Mouse (Mus musculus): ENCODE measurements around the gene Card14. TPM values are rescaled to one million over a fixed set of nuclear protein-coding genes. Genes with fewer than 3 reads are reported as not detected.

Gene Card14
- polyA plus RNA-seq, 1 experiment from 2014 or later: 0.06 TPM

DNA sequence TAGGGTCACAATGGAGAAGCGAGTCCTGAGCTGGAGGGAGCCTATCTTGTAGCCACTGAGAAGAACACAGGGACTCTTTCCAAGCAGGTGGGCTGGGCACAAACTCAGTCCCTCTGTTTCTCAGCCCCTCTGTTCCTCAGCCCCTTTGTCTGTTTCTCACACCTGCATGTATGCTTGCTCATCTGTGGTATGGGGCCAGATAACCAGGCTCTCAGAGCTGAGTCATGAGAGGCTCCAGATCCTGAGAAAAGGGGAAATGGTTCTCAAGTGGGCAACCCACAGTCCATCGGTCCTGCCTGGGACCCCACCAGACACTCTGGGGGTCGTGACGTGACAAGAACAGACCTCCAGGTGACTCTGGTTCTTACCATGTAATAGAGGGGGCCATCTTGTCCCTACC lies 39.6 kb downstream of the Card14 start:
- H3K36me3 ChIP-seq (ENCODE audit: insufficient read depth, low read length): no peaks in the 10 kb centered on the region
- ATAC-seq: no peak
- no peaks in the 10 kb centered on the region for H3K4me1 ChIP-seq (ENCODE audit: insufficient read depth, low read depth, low read length)
- WGBS: 87% methylated on average over 4 of the region's 4 CpGs
- no peak overlapping the region for H3K9ac ChIP-seq (replicated peaks; ENCODE audit: low read depth)
- H3K9me3 ChIP-seq (ENCODE audit: low read length): no peaks in the 10 kb centered on the region
- H3K27ac ChIP-seq (ENCODE audit: low read length): no peak overlapping the region
- no peak overlapping the region for H3K4me2 ChIP-seq (replicated peaks; ENCODE audit: low read depth, low read length)
- H3K27me3 ChIP-seq (replicated peaks; ENCODE audit: insufficient read depth, low read length): no peaks in the 10 kb centered on the region
- H3K4me3 ChIP-seq (ENCODE audit: low read depth, low read length): no peak overlapping the region
- no peak for DNase-seq (ENCODE audit: low spot score)
- TF ChIP-seq CTCF (IDR thresholded peaks at IDR 0.05) (no peak), EP300 (IDR thresholded peaks at IDR 0.05) (no peak)

DNA sequence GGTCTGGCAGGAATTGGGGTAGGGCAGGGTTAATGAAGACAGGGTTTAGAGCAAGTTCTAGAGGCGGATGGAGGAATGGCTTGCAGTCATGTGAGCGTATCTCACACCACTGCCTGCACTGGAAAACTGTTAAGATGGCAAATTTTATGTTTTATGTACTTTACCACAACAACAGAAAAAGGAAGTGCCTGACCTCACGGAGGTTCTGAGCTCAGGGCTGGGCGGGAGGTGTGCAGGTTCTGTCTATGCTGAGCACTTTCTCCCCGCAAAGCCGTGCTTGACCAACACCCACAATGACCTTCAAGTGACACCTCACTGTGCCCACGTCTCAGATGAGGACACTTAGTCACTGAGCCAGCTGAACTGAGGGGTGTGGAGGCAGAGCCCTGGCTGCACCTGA lies 44.5 kb downstream of the Card14 start:
- H3K4me3 ChIP-seq (ENCODE audit: low read depth, low read length): no peak overlapping the region
- H3K27ac ChIP-seq (ENCODE audit: low read length): no peak overlapping the region
- no peak overlapping the region for H3K4me2 ChIP-seq (replicated peaks; ENCODE audit: low read depth, low read length)
- no peaks in the 10 kb centered on the region for H3K9me3 ChIP-seq (ENCODE audit: low read length)
- H3K27me3 ChIP-seq (replicated peaks; ENCODE audit: insufficient read depth, low read length): no peaks in the 10 kb centered on the region
- no peak for ATAC-seq
- no peak for TF ChIP-seq CTCF (IDR thresholded peaks at IDR 0.05)
- TF ChIP-seq EP300 (IDR thresholded peaks at IDR 0.05): no peak
- H3K36me3 ChIP-seq (ENCODE audit: insufficient read depth, low read length): no peaks in the 10 kb centered on the region
- 62% methylated on average over 7 of the region's 7 CpGs for WGBS
- no peak overlapping the region for H3K9ac ChIP-seq (replicated peaks; ENCODE audit: low read depth)
- peaks cover 7% of the 10 kb centered on the region; the same call in 1 of the 2 replicates for H3K4me1 ChIP-seq (ENCODE audit: insufficient read depth, low read depth, low read length)
- no peak for DNase-seq (ENCODE audit: low spot score)

DNA sequence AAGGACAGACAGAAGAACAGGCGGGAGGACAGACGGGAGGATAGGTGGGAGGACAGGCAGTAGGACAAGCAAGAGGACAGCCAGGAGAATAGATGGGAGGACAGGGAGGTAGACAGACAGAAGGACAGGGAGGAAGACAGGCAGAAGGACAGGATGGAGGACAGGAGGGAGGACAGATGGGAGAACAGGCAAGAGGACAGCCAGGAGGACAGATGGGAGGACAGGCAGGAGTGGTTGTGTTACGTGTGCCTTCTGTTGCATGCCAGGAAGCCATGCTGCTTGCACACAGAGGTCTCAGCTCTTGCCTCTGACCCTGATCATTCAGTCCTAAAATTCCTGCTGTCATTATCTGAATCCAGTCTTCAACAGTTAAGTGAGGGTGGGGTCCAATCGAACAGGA lies 46.4 kb downstream of the Card14 start:
- H3K36me3 ChIP-seq (ENCODE audit: insufficient read depth, low read length): no peaks in the 10 kb centered on the region
- peaks cover 7% of the 10 kb centered on the region; the same call in 1 of the 2 replicates for H3K4me1 ChIP-seq (ENCODE audit: insufficient read depth, low read depth, low read length)
- DNase-seq (ENCODE audit: low spot score): no peak
- no peak overlapping the region for H3K27ac ChIP-seq (ENCODE audit: low read length)
- H3K9ac ChIP-seq (replicated peaks; ENCODE audit: low read depth): no peak overlapping the region
- no peaks in the 10 kb centered on the region for H3K27me3 ChIP-seq (replicated peaks; ENCODE audit: insufficient read depth, low read length)
- ATAC-seq: no peak
- WGBS: 78% methylated on average over 4 of the region's 4 CpGs
- TF ChIP-seq CTCF (IDR thresholded peaks at IDR 0.05): no peak
- TF ChIP-seq EP300 (IDR thresholded peaks at IDR 0.05): no peak
- H3K4me2 ChIP-seq (replicated peaks; ENCODE audit: low read depth, low read length): no peak overlapping the region
- no peak overlapping the region for H3K4me3 ChIP-seq (ENCODE audit: low read depth, low read length)
- no peaks in the 10 kb centered on the region for H3K9me3 ChIP-seq (ENCODE audit: low read length)

DNA sequence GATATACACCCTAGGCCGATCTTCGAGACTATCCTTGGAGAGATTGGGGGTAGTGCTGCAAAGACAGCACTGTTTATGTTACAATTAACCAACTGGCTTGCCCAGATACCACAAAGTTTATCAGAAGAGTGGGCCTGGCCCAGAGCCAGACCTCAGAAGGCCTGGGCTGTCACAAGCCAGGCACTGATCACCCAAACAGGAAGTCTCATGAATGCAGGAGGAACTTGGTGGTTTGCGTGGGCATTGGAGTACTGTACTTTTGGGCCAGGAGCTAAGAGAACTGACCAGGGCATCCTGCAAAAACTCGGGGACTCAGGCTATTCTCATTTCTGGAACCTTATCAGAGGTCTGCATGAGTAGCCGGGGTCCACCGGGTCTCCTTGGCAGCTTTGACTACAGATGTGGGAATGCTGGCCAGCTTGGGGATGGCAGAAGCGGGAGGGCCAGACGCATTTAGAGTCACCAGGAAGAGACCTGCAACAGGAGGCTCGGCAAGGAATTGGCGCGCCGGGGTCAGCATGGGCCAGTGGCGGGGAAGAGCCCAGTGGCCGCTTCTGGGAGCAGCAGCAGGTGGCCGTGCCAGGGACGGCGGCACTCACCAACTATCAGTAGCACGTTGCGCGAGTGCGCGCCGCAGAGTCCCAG lies 47.4 kb downstream of the Card14 start:
- peak overlapping the region; percentile 66 for H3K9ac ChIP-seq (replicated peaks; ENCODE audit: low read depth)
- no peaks in the 10 kb centered on the region for H3K36me3 ChIP-seq (ENCODE audit: insufficient read depth, low read length)
- H3K9me3 ChIP-seq (ENCODE audit: low read length): no peaks in the 10 kb centered on the region
- ATAC-seq (peak; percentile 63), DNase-seq (ENCODE audit: low spot score) (peak; percentile 64)
- peak overlapping the region; percentile 79 for H3K4me2 ChIP-seq (replicated peaks; ENCODE audit: low read depth, low read length)
- H3K27ac ChIP-seq (ENCODE audit: low read length): peak overlapping the region; percentile 88
- peak overlapping the region; percentile 69 for H3K4me3 ChIP-seq (ENCODE audit: low read depth, low read length)
- H3K27me3 ChIP-seq (replicated peaks; ENCODE audit: insufficient read depth, low read length): no peaks in the 10 kb centered on the region
- peaks cover 7% of the 10 kb centered on the region; the same call in 1 of the 2 replicates for H3K4me1 ChIP-seq (ENCODE audit: insufficient read depth, low read depth, low read length)
- TF ChIP-seq EP300 (IDR thresholded peaks at IDR 0.05): peak; percentile 55
- no peak for TF ChIP-seq CTCF (IDR thresholded peaks at IDR 0.05)
- 2% methylated on average over 23 of the region's 23 CpGs for WGBS

DNA sequence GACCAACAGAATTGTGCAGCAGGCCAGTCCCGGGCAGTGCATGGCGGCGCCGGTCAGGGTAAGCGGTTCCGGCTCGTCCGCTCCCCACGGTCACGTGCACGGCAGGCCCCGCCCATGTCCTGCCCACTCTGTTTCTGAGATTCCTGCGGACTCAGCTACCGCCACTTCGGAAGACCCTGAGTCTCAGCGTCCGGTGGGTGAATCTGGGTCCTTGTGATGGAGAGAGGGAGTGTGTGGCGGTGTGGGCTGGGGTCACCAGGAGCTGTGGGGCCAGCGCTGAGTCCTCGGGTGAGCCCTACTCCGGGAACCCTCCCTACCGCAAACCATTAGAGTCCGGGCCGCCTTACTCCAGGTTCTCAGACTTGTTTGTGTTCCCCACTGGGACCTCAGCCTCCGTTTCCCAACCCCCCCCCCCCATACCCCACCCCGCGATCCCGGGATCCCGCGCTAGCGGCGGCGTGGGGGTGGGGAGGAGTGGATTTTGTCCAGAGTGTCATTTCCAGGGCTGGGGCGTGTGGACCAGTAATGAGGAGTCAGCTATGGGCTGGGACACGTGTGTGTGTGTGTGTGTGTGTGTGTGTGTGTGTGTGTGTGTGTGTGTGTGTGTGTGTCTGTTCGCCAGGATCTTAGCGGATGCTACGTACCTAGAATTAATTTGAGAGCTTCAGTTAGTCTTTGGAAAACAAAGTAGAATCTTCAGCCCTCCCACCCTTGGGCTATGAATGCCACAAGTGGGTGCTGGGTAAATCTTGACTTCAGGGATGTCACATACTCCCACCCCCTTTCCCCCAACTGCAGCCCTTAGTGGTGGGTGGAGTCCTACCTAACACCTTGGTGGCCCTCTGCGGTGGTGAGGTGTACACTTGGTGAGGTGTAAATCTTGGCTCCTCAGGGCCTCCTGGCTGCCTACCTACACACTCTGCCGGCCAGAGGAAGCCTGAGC lies 48.1 kb downstream of the Card14 start, which contains the start of the genes Sgsh and Slc26a11:
Gene Sgsh (minus strand): TSS at position 94 of the 943 bp plus-strand sequence.
Gene Slc26a11 (plus strand): TSS at position 115 of the 943 bp plus-strand sequence.
- TF ChIP-seq EP300 (IDR thresholded peaks at IDR 0.05): no peak
- no peak for TF ChIP-seq CTCF (IDR thresholded peaks at IDR 0.05)
- no peaks in the 10 kb centered on the region for H3K27me3 ChIP-seq (replicated peaks; ENCODE audit: insufficient read depth, low read length)
- peak within 1 kb of the TSS; percentile 66 for H3K9ac ChIP-seq (replicated peaks; ENCODE audit: low read depth)
- ATAC-seq: peak; percentile 98
- 2% methylated on average over 37 of the region's 40 CpGs for WGBS
- peak within 1 kb of the TSS; percentile 79 for H3K4me2 ChIP-seq (replicated peaks; ENCODE audit: low read depth, low read length)
- peak; percentile 93 for DNase-seq (ENCODE audit: low spot score)
- H3K4me3 ChIP-seq (ENCODE audit: low read depth, low read length): peak within 1 kb of the TSS; percentile 69
- peaks cover 7% of the 10 kb centered on the region; the same call in 1 of the 2 replicates for H3K4me1 ChIP-seq (ENCODE audit: insufficient read depth, low read depth, low read length)
- no peaks in the 10 kb centered on the region for H3K36me3 ChIP-seq (ENCODE audit: insufficient read depth, low read length)
- no peaks in the 10 kb centered on the region for H3K9me3 ChIP-seq (ENCODE audit: low read length)
- H3K27ac ChIP-seq (ENCODE audit: low read length): peak within 1 kb of the TSS; percentile 88

DNA sequence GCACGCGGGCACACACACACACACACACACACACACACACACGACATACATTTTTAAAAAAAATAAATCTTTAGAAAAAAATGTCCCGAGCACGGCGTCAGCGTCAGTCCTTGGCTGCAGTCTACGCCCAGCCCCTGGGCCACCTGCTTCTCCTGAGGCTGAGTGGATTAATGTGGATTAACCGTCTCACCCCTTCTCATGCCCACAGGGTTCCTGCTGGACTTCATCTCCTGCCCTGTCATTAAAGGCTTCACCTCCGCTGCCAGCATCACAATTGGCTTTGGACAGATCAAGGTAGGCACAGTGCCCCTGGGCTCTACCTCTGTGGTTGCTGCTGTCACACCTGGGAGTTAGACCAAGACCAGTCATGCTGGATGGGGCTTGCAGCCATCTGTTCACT lies 51.5 kb downstream of the Card14 start:
- Histone ChIP-seq H3K4me3 (ENCODE audit: low read depth, low read length) (no peak overlapping the region), H3K4me1 (ENCODE audit: insufficient read depth, low read depth, low read length) (peaks cover 7% of the 10 kb centered on the region; the same call in 1 of the 2 replicates), H3K36me3 (ENCODE audit: insufficient read depth, low read length) (no peaks in the 10 kb centered on the region), H3K27me3 (replicated peaks; ENCODE audit: insufficient read depth, low read length) (no peaks in the 10 kb centered on the region), H3K9me3 (ENCODE audit: low read length) (no peaks in the 10 kb centered on the region), H3K9ac (replicated peaks; ENCODE audit: low read depth) (no peak overlapping the region), H3K4me2 (replicated peaks; ENCODE audit: low read depth, low read length) (no peak overlapping the region), H3K27ac (ENCODE audit: low read length) (no peak overlapping the region)
- DNase-seq (ENCODE audit: low spot score) (no peak), ATAC-seq (no peak)
- 87% methylated on average over 10 of the region's 10 CpGs for WGBS
- TF ChIP-seq CTCF (IDR thresholded peaks at IDR 0.05): no peak
- no peak for TF ChIP-seq EP300 (IDR thresholded peaks at IDR 0.05)
